Mouse (Mus musculus): ENCODE results near the gene Slc9a3.

Gene Slc9a3

DNA sequence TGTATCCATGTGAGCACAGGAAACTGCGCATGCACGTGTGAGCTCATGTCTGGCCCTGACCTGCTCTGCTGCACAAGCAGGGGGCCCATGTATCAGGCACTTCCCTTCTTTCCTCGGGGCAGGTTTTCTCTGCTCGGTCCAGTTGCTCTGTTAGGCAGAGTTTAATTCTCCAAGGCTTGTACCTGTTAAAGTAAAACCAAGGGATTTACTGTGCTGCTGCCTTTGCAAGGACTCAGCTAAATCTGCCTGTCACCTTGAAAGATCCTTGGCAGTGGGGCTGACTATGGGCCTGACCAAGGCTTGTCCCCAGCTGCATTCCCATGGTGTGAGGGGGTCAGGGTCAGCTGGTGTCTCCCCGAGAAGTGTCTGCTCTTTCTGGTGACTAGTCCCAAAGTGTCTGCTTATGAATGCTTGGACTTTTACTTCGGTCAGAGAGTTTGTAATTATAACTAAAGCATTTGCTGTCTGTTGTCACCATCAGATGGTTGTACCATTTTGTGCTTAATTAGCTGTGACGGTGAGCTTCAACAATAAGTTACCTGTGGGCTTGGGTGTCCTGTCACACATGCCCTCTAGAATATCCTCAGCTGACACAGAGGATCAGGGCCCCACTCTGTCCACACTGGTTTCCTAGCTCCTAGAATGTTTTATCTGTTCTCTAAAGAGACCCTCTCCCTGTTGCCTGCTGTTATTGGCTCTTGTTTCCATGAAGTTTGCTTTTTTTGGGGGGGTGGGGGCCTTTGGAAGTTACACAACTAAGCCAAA is 23.0 kb downstream of the Slc9a3 start:
- DNase-seq (ENCODE audit: low spot score in 2 of 2): no peak

DNA sequence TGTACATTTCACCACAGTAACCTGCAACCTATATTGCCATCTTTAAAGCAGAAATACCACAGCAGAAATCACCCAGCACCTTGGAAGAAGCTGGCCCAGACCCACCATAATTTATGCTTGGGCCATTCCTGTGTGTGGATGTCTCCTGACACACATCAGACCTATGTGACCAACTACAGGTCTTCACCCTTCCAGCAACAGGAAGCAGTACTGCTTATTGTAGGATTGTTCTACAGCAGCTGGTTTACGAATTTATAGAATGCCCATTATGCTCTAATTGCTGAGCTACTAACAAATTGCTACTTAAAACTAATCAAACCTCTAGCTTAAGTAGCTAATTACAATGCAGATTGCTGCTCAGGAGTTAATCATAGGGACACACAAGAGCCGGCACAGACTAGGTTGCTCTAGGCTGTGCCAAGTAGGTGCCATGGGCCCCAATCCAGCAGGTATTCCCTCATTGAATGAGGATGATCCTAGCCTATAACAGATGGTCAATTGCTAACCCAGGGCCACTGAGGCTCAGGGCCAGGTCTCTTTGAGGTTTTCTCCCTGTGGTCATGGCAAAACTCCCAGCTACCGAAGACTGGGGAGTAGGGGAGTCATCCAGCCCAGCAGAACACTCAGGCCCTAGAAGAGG is 24.8 kb downstream of the Slc9a3 start:
- no peak for DNase-seq (ENCODE audit: low spot score in 2 of 2)

DNA sequence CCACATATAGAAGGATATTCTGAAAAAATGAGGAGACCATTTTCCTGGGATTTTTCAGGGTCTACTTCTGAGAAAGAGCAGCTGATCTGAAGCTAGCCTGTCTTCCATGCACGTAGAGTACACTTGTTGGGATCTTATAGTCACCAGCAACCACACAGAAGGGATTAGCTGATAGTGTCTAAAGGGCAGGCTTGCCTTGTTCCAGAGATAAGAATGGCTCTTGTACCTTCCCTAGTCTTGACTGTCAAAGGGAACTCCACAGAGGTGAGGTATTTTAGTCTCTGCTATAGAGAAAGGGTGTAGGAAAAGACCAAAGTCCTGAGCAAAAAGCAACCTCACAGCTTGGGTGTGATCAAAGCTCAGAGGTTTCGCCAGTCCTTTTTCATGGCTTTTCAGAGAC is 26.1 kb downstream of the Slc9a3 start:
- no peak for DNase-seq (ENCODE audit: low spot score in 2 of 2)

DNA sequence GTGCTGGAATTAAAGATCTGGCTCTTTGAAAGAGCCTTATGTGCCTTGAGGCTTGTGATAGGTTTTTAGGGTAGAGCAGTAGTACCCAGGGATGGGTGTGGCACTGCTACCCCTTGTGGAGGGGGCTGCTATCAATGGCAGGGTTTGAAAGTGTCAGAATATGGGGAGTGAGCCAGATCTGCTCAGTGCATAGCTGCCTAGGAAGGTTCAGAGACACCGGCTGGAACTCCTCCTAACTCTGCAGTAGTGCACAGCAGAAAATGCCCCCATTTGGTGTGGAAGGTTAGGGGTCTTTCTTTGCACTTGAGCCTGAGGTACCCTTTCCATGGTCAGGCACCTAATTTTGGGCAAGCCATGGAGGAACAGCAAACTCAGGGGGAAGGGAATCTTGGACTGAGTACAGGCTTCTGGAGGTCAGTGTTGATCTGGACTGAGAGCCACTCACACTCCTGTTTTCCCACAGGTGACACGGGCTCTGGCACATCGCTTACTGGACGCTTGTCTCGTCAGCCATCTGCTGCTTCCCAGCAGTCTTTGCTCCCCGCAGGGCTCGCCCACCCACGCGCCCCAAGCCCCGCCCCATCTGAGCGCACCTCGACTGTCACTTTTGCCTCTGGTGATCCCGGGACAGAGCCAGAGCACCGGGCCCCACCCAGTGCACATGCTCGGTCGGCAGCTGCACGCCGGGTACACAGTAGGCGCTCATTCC is 45.2 kb downstream of the Slc9a3 start:
- DNase-seq (ENCODE audit: low spot score in 2 of 2): peak; percentile 63 to 67

DNA sequence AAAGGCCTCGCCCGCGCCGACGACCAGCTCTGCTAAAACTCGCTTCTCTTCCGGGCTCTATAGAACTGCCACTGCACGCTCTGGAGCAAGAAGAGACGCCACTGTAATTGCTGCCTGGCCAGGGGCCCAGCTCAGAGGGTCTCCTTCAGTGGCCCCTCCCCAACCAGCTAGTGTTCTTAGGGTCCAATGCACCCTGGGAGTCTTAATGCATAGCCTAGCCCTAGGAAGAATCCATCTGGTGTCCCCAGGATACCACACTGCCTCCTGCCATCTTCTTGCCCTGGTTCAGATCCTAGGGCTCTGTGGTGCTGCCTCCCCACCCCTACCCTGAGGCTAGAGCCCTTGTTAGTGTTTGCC is 45.8 kb downstream of the Slc9a3 start:
- DNase-seq (ENCODE audit: low spot score in 2 of 2): no peak

DNA sequence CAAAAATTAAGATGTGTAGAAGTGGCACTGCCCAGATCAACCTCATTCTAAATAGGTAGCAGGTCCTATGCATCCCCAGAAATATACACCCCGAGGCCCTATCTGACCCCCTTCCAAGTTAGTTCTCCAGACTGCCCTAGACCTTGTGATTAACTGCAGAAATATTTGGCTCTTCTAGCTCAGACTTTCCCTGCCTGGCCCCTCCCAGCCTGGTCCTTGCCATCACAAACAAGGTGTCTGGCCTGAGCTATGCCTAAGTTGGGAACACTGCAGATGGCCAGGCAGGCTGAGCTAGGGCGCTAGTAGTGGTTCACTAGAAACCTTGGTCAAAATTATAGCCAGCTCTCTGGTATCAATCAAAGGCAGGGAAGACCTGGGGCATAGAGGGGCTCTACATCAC is 46.2 kb downstream of the Slc9a3 start:
- DNase-seq (ENCODE audit: low spot score in 2 of 2): no peak

DNA sequence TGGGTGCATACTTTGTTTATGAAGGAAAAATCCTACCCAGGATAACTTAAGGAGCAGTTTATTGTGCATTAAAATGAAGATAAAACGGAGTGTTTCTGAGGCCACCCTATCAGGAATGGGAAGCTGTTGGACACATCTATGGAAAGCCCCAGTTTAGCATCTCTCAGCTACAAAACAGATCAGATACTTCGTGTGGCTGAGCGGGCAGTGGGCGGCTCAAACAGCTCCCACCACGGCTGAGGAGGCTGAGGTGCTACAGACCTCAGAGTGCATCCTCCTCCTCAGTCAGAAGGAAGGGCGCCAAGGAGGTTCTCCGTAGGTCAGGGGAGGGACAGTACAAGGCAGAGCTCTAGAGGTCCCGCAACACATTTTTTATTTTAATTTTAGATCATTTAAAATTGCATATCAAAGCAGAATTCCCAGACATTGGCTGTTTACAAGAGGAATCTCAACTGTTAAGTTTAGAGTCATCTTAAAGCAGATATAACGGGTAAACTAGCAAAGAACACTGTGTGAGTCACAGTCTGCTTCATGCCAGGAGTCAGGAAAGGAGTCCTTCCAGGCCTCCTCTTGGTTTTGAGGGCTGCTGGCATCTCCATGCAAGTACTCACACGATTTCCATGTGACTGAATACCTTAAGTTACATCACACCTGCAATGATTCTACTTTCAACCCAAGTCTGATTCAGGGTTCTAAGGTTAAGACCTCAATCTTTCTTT is 48.3 kb downstream of the Slc9a3 start:
- no peak for DNase-seq (ENCODE audit: low spot score in 2 of 2)

DNA sequence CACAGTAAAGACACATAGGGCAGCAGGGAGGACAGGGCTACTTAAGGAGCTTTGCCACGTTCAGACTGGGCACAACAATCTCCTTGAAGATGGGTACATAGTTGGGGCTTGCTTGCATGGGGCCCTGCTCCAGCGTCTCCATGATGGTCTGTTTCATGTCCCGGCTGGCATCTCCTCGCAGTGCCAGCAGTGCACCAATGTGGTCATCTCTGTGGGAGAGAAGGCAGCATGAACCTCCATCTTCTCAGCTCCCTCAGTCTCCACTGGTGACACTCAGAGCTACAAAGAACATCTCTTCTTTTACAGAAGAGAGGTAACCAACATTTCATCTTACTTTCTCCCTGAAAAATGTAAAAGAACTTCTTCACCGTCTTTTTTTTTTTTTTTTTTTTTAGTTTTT is 50.8 kb downstream of the Slc9a3 start:
- DNase-seq (ENCODE audit: low spot score in 2 of 2): no peak

DNA sequence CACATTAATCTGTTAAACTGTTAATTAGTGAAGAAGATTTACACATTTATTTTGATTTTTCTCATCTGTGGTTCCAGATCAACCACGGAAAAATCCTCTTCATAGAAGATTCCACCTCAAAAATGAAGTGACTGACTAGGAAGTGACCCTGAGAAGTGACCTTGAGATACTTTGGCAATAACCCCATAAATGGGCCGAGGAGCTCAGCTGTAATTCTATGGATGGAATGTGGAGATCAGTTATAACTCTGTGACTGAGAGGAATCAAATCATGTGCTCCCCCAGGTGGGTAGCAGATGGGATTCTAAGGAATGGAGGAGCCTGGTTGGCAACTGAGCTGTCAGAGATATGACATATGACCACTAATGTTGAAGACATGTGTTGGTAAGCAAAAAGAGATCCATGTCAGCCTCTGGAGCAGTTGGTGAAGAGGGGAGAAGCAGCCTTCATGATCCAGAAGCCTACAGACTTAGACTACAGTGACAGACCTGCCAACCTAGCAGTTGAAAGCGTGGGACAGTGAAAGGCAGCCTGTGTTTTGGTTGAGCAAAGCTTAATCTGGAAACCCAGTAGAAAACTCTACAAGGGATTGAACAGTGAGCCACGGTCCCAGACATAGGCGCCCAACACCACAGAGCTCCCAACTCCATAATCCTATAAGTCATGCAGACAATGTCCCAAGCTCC is 61.9 kb downstream of the Slc9a3 start:
- no peak for DNase-seq (ENCODE audit: low spot score in 2 of 2)

DNA sequence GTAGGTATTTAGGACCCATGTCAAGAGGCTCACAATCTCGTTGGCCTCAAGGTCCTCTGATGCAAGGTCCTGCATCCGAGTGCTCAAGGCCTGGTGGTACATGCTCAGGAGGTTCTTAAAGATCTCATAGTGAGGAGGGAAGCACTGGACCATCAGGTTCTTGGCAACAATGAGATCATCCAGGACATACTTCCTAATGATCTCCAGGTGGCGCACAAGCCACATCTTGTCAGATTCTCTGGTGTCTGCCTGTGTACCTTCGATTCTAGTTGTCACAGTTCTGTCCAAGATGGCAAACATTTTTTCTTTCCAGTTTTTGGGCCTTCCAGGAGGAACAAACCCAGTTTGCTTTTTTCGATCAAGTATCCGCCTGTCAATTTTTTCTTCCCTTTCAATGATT is 71.4 kb downstream of the Slc9a3 start:
- DNase-seq (ENCODE audit: low spot score in 2 of 2): no peak

DNA sequence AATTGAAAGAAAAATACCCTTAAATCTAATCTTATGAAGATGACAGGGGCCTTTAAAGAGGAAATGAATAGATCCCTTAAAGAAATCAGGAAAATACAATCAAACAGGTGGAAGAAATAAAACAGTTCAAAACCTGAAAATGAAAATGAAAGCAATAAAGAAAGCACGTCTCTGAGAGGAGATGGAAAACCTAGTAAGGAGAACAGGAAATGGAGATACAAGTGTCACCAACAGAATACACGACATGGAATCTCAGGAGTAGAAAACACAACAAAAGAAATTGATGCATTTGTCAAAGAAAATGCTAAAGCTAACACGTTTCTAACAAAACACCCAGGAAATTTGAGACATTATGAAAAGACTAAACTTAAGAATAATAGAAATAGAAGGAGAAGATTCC is 75.2 kb downstream of the Slc9a3 start:
- no peak for DNase-seq (ENCODE audit: low spot score in 2 of 2)

DNA sequence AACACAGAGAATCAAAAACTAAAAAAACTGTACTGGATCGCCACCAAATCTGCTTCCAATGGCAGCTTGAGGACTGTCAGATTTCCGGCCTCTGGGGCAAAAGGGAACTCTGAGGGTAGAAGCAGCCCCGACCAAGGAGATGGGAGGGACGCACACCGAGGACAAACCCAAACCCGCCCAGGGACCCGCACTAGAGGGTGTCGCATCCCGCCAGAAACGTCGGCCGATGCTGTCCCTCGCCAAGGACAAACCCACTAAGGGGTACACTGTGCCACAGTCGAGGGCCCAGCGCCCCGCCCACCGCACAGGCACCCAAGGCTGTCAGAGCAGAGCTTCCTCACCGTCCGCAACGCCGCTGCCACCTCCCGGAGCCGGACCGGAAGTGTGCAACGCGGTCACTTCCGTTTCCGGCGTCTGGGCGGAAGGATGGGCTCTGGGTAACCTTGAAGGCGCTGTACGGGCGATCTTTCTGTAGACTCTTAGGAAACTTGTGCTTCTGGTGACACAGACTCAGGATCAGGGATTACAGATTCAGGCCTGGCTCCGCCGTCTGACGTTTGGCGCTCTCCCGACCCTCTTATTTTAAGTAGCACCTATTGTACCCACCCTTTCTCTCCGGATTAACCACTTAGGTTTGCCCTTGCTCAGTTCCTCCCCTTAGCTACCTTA is 87.2 kb downstream of the Slc9a3 start, which contains the start of gene Exoc3:
Gene Exoc3 (minus strand): TSS at position 416 of the 669 bp plus-strand sequence.
- peak; percentile 90 to 91 for DNase-seq (ENCODE audit: low spot score in 2 of 2)

DNA sequence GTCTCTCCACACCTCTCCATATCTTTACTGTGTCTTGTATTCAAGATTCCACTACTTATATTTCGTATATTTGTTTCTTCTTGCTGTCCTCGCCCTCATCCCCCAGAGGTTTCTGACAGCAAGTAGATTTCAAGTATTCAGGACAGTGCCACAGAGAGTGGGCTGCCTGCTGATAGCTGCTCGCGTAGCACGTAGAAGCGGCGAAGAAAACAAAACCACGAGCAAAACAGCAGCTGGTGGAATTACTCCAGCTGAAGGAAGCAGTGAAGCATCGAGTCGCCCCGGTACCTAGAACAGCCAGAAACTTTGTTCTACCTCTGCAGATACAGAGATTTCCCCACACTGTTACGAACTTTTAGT is 87.7 kb downstream of the Slc9a3 start:
- DNase-seq (ENCODE audit: low spot score in 2 of 2): peak; percentile 12 to 21

DNA sequence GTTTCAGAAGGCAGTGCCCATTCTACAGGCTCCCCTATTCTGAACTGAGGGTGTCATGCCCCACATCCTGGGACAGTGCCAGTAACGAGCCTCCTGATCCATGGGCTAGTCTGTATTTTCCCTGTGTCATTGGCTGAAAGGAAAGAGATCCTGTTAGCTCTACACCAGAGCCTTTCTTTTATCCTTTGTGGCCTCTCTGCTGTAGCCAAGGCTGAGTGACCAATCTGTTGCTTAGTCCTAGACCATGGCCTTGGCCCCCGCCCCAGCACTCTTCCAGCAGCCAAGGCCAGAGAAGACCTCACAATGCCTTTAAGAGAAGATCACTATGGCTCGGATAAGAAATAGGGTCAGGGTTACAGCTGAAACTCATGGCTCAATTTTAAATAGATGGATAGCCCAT is 97.2 kb downstream of the Slc9a3 start:
- DNase-seq (ENCODE audit: low spot score in 2 of 2): no peak

All from spleen, postnatal 36 days (tissue).